Mouse (Mus musculus): ENCODE data around the gene Gpr146.

DNA sequence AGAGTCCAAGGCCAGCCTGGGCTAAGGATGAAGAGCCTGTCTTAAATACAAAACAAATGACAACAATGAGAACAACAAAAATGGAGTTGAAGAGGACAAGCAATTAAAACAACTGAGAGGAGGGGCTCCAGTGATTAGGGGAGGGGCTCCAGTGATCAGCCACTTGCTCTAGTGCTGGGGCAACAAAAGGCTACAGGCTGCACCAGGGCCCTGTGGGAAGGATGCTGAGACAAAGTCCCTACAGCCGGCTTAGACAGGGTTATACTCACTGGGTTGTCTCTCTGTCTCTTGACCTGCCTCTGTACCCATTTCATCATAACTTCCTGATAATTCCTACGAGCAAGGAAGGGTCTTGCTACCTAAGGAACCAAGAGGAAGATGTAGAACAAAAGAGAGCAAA, 40.6 kb downstream of the Gpr146 start:
- TF ChIP-seq CTCF (IDR thresholded peaks at IDR 0.05; ENCODE audit: low read depth, low read length): no peak
- no peak for TF ChIP-seq POLR2A (IDR thresholded peaks at IDR 0.05; ENCODE audit: borderline replicate concordance, low read depth, low read length)

Data from bone marrow macrophage, adult 2 months (primary cell).